Mouse (Mus musculus): ENCODE measurements around the gene Grik5.

DNA sequence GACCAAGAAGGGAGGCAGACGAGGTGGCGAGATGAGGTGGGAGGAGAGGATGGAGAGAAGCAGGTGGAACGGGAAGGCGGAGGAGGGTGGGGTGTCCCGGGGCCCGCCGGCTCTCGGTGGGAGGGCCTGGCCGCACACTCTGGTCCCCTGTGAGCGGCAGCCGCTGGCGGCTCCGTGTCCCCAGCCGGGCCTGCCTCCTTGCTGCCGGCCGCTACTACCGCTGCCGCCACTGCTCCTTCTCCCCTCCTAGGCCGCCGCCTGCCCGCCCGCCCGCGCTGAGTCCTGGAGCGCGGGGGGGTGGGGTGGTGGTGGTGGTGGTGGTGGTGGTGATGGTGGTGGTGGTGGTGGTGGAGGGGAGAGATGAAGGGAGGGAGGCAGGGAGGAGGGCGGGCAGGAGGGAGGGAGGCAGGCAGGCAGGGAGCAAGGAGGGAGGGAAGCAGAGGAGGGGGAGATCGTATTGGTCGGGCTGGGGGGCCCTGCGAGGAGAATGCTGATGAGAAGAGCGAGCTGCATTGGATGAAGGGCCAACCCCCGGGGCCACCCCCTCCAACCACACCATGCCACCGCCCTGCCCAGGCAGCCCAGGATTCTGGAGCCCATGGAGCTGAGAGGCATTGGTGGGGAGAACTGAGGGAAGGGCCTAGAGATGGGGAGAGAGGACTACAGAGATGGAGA lies 707 bp upstream of the Grik5 start:
- no peak for TF ChIP-seq CTCF (conservative IDR thresholded peaks at IDR 0.05; ENCODE audit: low read length)
- no peak for TF ChIP-seq NANOG (IDR thresholded peaks at IDR 0.05; ENCODE audit: borderline replicate concordance, low read length)

All from E14TG2a.4 (cell line).